ENCODE assay signal across 10 mouse cellular contexts in the genomic region with DNA sequence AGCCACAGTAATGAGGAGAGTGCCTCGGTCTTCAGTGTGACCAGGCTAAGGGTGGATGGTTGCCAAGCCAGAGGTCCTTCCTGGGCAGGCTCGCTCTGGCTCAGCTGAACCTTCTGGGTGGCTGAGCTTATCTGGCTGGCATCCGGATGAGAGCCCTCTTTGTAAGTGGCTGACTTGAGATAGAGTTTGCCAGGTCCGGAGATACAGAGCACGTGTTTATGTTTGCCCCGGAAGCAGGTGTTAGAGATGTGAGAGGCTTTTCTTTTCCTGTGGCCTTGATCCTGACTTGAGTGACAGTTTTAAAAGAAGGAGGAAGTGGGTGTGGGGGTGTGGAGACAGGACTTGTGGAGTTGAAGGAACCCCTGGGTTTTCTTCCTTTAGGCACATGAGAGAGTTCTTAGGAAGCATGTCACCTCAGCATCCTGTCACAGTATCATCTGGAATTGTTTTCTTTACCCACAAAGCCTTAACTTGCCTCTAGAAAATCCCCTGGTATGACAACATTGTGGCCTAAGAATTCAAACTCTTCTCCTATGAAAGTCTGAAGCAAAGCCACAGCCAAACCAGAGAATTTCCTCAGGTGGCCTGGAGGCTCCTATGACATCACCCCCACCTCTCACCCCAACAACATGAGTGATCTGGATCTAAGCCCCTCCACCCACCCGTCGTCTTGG. TPM values are rescaled to one million over a fixed set of nuclear protein-coding genes. Genes with fewer than 3 reads are reported as not detected.
DNase-seq lines count a peak whose midpoint lies in the region; ATAC-seq and TF ChIP-seq lines count a peak whose summit lies in the region.
"Had no signal": no experiment of that assay in that cellular context is flagged by ENCODE, and none has a peak within 500 bp of the region (broad histone marks: within the 10 kb centered on the region; RNA-seq: fewer than 3 reads in every experiment).

No protein-coding gene starts in this region.

- peaks cover 5% of the 10 kb centered on the region for H3K36me3 ChIP-seq in liver, embryonic 16.5 days (ENCODE audit: control insufficient read depth, insufficient read depth)
- H3K36me3 ChIP-seq in intestine, postnatal 0 days (ENCODE audit: control insufficient read depth, insufficient read depth): peaks cover 49% of the 10 kb centered on the region

- WGBS in liver, embryonic 16.5 days (ENCODE audit: insufficient replicate concordance): 22% methylated on average over 8 of the region's 8 CpGs
- WGBS in olfactory bulb, adult 2 months: 42% methylated on average over 8 of the region's 8 CpGs
- WGBS in intestine, postnatal 0 days: 58% methylated on average over 8 of the region's 8 CpGs

- TF ChIP-seq POLR2A in olfactory bulb, adult 2 months (IDR thresholded peaks at IDR 0.05; ENCODE audit: insufficient read depth, low read depth, low read length): no peak

- no peaks in the 10 kb centered on the region for H3K27me3 ChIP-seq in liver, embryonic 16.5 days (ENCODE audit: control insufficient read depth, insufficient read depth, low read depth, low read length)
- H3K27me3 ChIP-seq in intestine, postnatal 0 days (replicated peaks; ENCODE audit: control insufficient read depth, insufficient read depth, low read length): no peaks in the 10 kb centered on the region
- H3K27me3 ChIP-seq: embryonic facial prominence, embryonic 12.5 days had no signal

- peak; percentile 82 to 85 for ATAC-seq in hematopoietic stem cell, adult 5-6 weeks (replicated peaks in 1 of 2; ENCODE audit: insufficient read depth in 1 of 2, low FRiP score in 2 of 2, low TSS enrichment in 1 of 2, low read depth in 1 of 2, poor library complexity in 2 of 2, severe bottlenecking in 2 of 2)
- ATAC-seq in liver, embryonic 16.5 days (ENCODE audit: low read depth): peak; percentile 26
- ATAC-seq in intestine, postnatal 0 days: no peak

- peaks cover 10% of the 10 kb centered on the region for H3K4me1 ChIP-seq in liver, embryonic 16.5 days (ENCODE audit: control insufficient read depth, low read depth, low read length)
- peaks cover 42% of the 10 kb centered on the region for H3K4me1 ChIP-seq in olfactory bulb, adult 2 months (ENCODE audit: control insufficient read depth, insufficient read depth, low read length)
- H3K4me1 ChIP-seq in intestine, postnatal 0 days (replicated peaks; ENCODE audit: control insufficient read depth, insufficient read depth, low read length): no peaks in the 10 kb centered on the region
- H3K4me1 ChIP-seq: embryonic facial prominence, embryonic 12.5 days had no signal

- H3K27ac ChIP-seq in liver, embryonic 16.5 days (ENCODE audit: low read length): no peak overlapping the region
- peak overlapping the region; percentile 27; the same call in 1 of the 2 replicates for H3K27ac ChIP-seq in olfactory bulb, adult 2 months (ENCODE audit: insufficient read depth, low read depth, low read length)
- H3K27ac ChIP-seq in intestine, postnatal 0 days (ENCODE audit: low read depth, low read length): no peak overlapping the region
- H3K27ac ChIP-seq: embryonic facial prominence, embryonic 12.5 days had no signal

- H3K4me3 ChIP-seq in liver, embryonic 16.5 days (ENCODE audit: low read depth, low read length): no peak overlapping the region
- H3K4me3 ChIP-seq in olfactory bulb, adult 2 months (ENCODE audit: insufficient read depth, low read depth, low read length): no peak overlapping the region
- H3K4me3 ChIP-seq in intestine, postnatal 0 days (ENCODE audit: low read depth, low read length): no peak overlapping the region
- H3K4me3 ChIP-seq: embryonic facial prominence, embryonic 12.5 days; myocyte had no signal

- no peak overlapping the region for H3K9ac ChIP-seq in liver, embryonic 16.5 days (ENCODE audit: low read depth, low read length)
- no peak overlapping the region for H3K9ac ChIP-seq in intestine, postnatal 0 days (ENCODE audit: low read depth, low read length)
- H3K9ac ChIP-seq: embryonic facial prominence, embryonic 12.5 days had no signal

- TF ChIP-seq CTCF in olfactory bulb, adult 2 months (IDR thresholded peaks at IDR 0.05; ENCODE audit: insufficient read depth, low read depth, low read length): no peak
- TF ChIP-seq CTCF in intestine, postnatal 0 days (IDR thresholded peaks at IDR 0.05; ENCODE audit: low read depth): no peak

- H3K4me2 ChIP-seq in liver, embryonic 16.5 days (ENCODE audit: low read depth, low read length): no peak overlapping the region
- no peak overlapping the region for H3K4me2 ChIP-seq in intestine, postnatal 0 days (replicated peaks; ENCODE audit: low read depth)
- H3K4me2 ChIP-seq: embryonic facial prominence, embryonic 12.5 days had no signal

- H3K9me3 ChIP-seq in liver, embryonic 16.5 days (replicated peaks; ENCODE audit: control insufficient read depth, low read length): no peaks in the 10 kb centered on the region
- no peaks in the 10 kb centered on the region for H3K9me3 ChIP-seq in intestine, postnatal 0 days (ENCODE audit: control insufficient read depth)
- H3K9me3 ChIP-seq: embryonic facial prominence, embryonic 12.5 days had no signal

- DNase-seq in adrenal gland, adult 2 months: peak; percentile 63
- DNase-seq in adrenal gland, adult 18-20 months (ENCODE audit: low spot score in 2 of 2): no peak
- DNase-seq in spleen, postnatal 36 days (ENCODE audit: low spot score in 2 of 2): peak; percentile 17 to 39
- DNase-seq in spleen, adult 12 weeks (ENCODE audit: low spot score): no peak

RNA-seq across cellular contexts. Expression of a gene that starts 23.3 kb away (rescaled TPM):
- total RNA-seq in adrenal gland, adult 2 months (2021): not detected
- polyA plus RNA-seq in adrenal gland, adult 2 months (2012; rRNA removed): 0.38 and 0.56 TPM in 2 replicates
- not detected for total RNA-seq in adrenal gland, adult 18-20 months (2021)
- not detected in 2 replicates for total RNA-seq in hematopoietic stem cell, adult 5-6 weeks (2017)
- 0.07 TPM in 1 of 2 replicates, not detected in the other for polyA plus RNA-seq in liver, embryonic 16.5 days (2015; fragmentation: Nextera tagmentation; extraction: Ambion mirVana)
- not detected in 2 replicates for polyA plus RNA-seq in olfactory bulb, adult 2 months (2012; ENCODE audit: insufficient read depth, insufficient read length, low replicate concordance, missing spikeins)
- 0.20 and 0.37 TPM in 2 replicates for polyA plus RNA-seq in intestine, postnatal 0 days (2015; fragmentation: Nextera tagmentation; extraction: Ambion mirVana)
- polyA plus RNA-seq: myocyte had no signal

RNA-seq across cellular contexts. Expression of a gene that starts 28.2 kb away (rescaled TPM):
- total RNA-seq in adrenal gland, adult 2 months (2021): under 1 TPM; 0.35 to 0.49 TPM
- 0.37 and 0.44 TPM in 2 replicates for polyA plus RNA-seq in adrenal gland, adult 2 months (2012; rRNA removed)
- total RNA-seq in adrenal gland, adult 18-20 months (2021): under 1 TPM; 0.27 to 0.29 TPM
- 30.8 and 37.4 TPM in 2 replicates for total RNA-seq in hematopoietic stem cell, adult 5-6 weeks (2017)
- 7.4 and 8.5 TPM in 2 replicates for polyA plus RNA-seq in liver, embryonic 16.5 days (2015; fragmentation: Nextera tagmentation; extraction: Ambion mirVana)
- polyA plus RNA-seq in olfactory bulb, adult 2 months (2012; ENCODE audit: insufficient read depth, insufficient read length, low replicate concordance, missing spikeins): not detected in 2 replicates
- 1.2 TPM in 2 replicates for polyA plus RNA-seq in intestine, postnatal 0 days (2015; fragmentation: Nextera tagmentation; extraction: Ambion mirVana)

Comparison
In these comparisons a context has a peak if more than half of its experiments do, and no peak if none do; other contexts are left out.
1. DNase-seq: peak in adrenal gland, adult 2 months (single experiment) and spleen, postnatal 36 days (2 of 2); none in adrenal gland, adult 18-20 months (0 of 2) and spleen, adult 12 weeks (single experiment).